Mouse (Mus musculus): ENCODE data around the gene Cap1.

- TF ChIP-seq CTCF (IDR thresholded peaks at IDR 0.05; ENCODE audit: control insufficient read depth, insufficient read depth, low read length) = no peak
- no peak for TF ChIP-seq POLR2A (IDR thresholded peaks at IDR 0.05; ENCODE audit: borderline replicate concordance, control insufficient read depth, low read depth, low read length)
Measured at GRCm38 (mm10) chr4:122886579-122887254, 861 bp upstream of the Cap1 start.

Data from bone marrow, adult 2 months (tissue).